Mouse (Mus musculus) layer of hippocampus, postnatal 14 days (tissue): ENCODE data around the gene Gm2001. TPM values are rescaled to one million over a fixed set of nuclear protein-coding genes. Genes with fewer than 3 reads are reported as not detected.
"Not testable (repeated sequence)": the region's sequence is repeated elsewhere in the genome, so short reads cannot be mapped to it uniquely, and the experiment has no call there.

Source experiments
- DNase-seq, 2 experiments: peaks; one replicate each; pipeline ENCODE4 v3.0.0; 2021 to 2022; ENCODE audit warnings: low spot score in 2 of 2, mixed read lengths in 1 of 2
- long read RNA-seq, 2 experiments: library from polyadenylated mRNA; stranded (forward); transcript quantifications; one replicate each; pipeline ENCODE4 v2.0.0; 2021
- total RNA-seq, 2 experiments: library from RNA; stranded (reverse); gene quantifications; 2 replicates each; pipeline ENCODE4 v1.2.3; 2021

The Gm2001 gene
- not detected for total RNA-seq
- long read RNA-seq, experiment 1 = 0 reads
- long read RNA-seq, experiment 2 = 0 reads

DNA sequence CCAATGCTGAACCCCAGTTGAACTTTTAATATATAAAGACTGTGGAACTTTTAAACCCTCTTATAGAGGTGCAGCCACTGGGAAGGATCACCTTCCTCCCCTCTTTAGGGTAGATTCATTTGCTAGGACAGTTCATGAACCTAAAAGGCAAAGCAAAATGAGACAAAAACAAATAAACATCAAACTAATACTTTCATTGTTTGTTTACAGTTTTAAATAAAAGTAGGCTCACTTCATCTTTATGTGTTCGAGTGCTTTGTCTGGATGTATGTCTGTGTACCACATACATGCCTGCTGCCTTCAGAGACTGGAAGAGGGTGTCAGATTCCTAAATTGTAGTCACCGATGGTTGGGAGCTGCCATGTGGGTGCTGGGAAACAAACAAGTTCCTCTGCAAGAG lies at the start of gene Gm2001:
TSS of gene Gm2001 (minus strand) at position 101 of the 400 bp plus-strand sequence.
- not testable (repeated sequence) for DNase-seq

GRCm38 (mm10) chr12:87873772-87874171 lies 31.6 kb upstream of the Gm2001 start, which contains the start of gene Gm2016:
Gene Gm2016 (plus strand): TSS chr12:87874072.
- not testable (repeated sequence) for DNase-seq

GRCm38 (mm10) chr12:87864048-87864447 lies 21.9 kb upstream of the Gm2001 start:
- not testable (repeated sequence) for DNase-seq

DNA sequence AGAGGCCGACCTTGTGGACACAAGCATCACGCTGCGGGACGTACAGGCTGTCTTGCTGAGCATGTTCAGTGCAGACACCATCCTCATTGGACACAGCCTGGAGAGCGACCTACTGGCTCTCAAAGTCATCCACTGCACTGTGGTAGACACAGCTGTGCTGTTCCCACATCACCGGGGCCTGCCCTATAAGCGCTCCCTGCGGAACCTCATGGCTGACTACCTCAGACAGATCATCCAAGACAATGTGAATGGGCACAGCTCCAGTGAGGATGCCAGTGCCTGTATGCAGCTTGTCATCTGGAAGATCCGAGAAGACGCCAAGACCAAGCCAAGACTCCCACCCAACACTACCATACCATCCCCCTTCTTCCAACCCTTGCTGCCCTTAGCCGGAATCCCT lies 21.5 kb upstream of the Gm2001 start:
- not testable (repeated sequence) for DNase-seq

DNA sequence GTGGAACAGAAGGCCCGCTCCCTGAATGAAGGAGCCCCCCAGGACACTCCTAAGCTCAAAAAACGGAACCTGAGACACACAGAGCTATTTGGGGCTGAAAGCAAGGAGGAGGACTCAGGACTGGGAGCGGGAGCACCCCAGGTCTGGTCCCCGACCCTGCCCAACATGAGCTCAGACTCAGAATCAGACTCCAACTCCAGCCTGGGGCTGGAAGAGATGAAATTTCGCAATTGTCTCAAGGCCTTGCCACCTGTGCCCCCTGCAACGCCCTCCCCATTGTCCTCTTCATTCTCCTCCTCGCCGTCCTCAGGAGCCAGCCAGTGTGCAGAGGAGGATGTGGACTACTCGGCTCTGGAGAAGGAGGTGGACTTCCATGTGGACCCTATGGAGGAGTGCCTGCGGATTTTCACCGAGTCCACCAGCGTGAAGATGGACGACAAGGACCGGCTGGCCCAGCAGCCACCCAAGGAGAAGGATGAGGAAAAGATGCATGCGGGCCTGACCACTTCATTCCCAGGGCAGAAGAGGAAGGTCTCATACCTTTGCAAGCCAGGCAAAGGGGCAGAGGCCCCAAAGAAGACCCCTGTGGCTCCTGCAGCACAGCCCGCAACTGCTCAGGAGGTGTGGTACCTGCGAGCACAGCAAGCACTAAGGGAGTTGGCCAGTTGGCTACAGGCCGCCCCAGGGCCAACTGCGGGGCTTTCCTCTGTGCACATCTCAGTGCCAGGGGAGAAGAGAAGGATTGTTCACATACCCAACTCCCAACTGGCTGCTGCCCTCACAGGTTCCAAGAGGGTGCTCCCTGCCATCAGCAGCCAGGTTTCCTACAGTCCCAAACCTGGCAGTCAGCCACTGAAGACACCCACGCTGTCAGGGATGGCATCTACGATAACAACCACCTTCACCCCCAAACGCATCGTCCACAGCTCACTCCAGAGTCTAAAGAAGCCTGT lies 19.9 kb upstream of the Gm2001 start:
- DNase-seq = not testable (repeated sequence)

DNA sequence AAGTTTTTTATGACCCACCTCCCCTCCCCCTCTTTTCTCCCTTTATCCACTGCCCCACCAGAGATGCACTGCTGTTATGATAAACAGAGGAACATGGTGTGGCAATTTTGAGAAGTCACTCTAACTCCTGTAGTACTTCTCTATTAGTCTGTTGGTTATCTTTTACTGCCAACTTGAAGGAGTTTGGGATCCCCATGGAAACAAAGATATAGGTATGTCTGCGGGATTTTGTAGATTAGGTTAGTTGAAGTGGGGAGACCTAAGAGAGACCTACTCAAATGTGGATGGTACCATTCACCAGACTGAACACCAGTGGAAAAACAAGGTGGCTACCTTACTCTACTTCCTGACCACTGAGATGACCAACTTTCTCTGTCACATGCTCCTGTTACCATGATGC lies 13.9 kb upstream of the Gm2001 start:
- not testable (repeated sequence) for DNase-seq

GRCm38 (mm10) chr12:87850657-87851056 lies 8.5 kb upstream of the Gm2001 start:
- not testable (repeated sequence) for DNase-seq

GRCm38 (mm10) chr12:87816277-87816676 lies 25.9 kb downstream of the Gm2001 start, which contains the start of gene BB287469:
Gene BB287469 (plus strand): TSS chr12:87816577.
- not testable (repeated sequence) for DNase-seq

GRCm38 (mm10) chr12:87797971-87798370 lies 44.2 kb downstream of the Gm2001 start:
- DNase-seq = not testable (repeated sequence)

- DNase-seq = not testable (repeated sequence)
Observed at GRCm38 (mm10) chr12:87795212-87795611, 46.9 kb downstream of the Gm2001 start, which contains the start of gene Gm21936. Gene Gm21936 (plus strand): TSS chr12:87795512.

Other genes with a start within 250 kb of the Gm2001 start
- gene Oog1, start 239.7 kb downstream of the Gm2001 start, total RNA-seq = not detected
- not detected for gene Gm4027, start 223.5 kb downstream of the Gm2001 start, total RNA-seq
- gene Gm16381, start 197.7 kb downstream of the Gm2001 start, total RNA-seq = not detected
- gene Gm21319, start 66.6 kb downstream of the Gm2001 start, total RNA-seq = not detected
- not detected for gene Gm21936, start 46.8 kb downstream of the Gm2001 start, total RNA-seq
- not detected for gene BB287469, start 25.8 kb downstream of the Gm2001 start, total RNA-seq
- not detected for gene Gm2016, start 31.7 kb upstream of the Gm2001 start, total RNA-seq
- not detected for gene Gm2022, start 53.0 kb upstream of the Gm2001 start, total RNA-seq
- gene Gm2035, start 77.5 kb upstream of the Gm2001 start, total RNA-seq = not detected
- gene Gm2042, start 111.7 kb upstream of the Gm2001 start, total RNA-seq = not detected
- not detected for gene Gm2075, start 169.5 kb upstream of the Gm2001 start, total RNA-seq
- gene Gm6803, start 176.4 kb upstream of the Gm2001 start, total RNA-seq = not detected
- gene Gm2056, start 184.7 kb upstream of the Gm2001 start, total RNA-seq = not detected
- not detected for gene Gm16368, start 241.4 kb upstream of the Gm2001 start, total RNA-seq